Mouse (Mus musculus) MEL-GATA-1-ER (cell line): ENCODE results near the gene Rabgap1l.

Experiments used
- DNase-seq: peaks from one replicate; pipeline ENCODE4 v3.0.0-alpha.2; 2012; ENCODE audit warnings: low read depth; ENCODE audit errors: extremely low read depth

Rabgap1l gene

DNA sequence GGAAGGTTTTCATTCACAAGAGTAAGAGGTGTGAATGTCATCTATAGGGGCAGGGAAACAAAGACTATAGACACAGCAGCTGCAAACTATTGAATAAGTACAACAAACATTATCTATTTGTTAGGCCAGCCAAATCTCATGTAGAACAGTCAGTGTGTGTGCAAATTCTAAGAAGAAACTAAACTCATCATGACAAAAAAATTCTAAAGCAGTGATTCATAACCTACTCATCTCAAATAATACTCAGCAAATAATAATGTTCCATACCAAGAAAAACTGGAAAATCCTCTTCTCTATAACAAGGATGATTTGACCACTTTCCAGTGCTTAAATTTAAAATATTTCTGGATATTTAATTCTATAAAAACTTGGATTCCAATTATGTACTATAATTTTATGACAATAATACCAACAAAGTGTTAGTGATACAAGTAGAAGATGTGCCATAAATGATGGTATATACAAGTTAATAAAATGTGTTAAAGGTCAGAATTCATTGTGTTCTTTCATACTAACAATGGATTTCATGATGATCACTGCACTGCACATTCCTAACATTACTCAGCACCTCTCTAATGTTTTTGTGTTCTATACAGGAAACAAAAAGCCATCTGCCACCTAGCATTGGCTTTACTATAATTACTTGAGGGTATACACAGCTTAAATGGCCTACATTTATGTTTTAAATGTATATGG is 196.6 kb downstream of the Rabgap1l start:
- no peak for DNase-seq

DNA sequence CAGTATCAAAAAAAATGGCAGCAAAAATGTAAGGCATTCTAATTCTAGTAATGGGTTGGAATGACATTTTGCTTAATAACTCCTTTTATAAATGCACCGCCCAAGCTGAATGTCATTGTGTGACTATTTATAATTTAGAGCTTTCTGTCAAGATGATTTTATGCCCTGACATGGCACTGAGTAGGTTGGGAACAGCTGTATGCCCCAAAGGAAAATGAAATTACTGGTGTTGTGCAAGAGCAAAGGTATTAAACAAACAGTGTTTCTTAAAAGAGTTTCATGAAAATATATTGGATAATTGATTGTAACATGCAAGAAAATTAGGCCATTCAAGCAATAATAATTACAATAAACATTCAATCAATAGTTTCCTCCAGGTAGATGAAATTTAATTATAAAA is 198.4 kb downstream of the Rabgap1l start:
- DNase-seq = no peak

DNA sequence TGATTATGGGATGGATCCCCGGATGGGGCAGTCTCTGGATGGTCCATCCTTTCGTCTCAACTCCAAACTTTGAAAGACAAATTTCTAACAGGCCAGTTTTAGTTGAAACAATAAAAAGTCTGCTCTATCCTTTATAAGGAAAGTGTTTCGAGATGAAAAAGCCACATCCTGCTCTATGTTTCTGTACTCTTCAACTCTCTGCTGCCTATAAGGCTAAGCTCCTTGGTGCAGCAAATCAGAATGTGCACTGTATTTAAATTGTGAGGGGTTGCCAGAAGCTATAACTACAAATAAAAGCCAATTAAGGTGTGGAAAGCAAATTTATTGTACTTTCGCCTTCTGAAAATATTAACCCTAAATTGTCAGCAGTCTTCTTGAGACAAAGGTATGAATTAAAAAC is 198.9 kb downstream of the Rabgap1l start:
- no peak for DNase-seq

DNA sequence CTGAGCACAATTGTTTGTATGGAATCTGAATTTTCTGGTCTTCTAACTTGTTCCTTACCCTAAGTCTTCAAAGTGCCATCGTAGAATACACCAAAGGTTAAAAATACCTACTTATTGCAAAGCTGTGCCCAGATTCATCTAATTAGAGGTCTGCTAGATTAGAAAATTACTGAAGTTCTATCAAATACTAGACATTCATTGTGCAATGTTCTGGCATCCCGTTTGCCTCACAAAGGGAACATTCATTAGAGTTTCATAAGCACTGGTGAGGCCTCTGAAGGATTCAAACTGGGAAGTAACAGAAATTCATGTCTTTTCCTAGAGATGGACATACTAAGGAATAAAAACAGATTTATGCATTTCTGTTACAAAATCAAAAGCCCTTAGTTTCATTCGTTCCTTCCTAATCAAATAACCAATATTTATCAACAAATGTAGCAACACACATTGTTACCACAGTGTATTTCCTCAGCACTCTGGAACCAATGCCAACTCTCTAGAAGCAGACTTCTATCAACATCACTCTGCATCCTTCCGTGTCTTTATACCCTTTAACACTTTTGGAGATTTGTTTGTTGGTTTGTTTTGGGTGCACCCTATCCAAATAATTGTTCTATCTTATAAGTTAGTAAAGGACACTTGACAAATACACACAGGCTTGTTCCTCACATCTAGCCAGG is 204.0 kb downstream of the Rabgap1l start:
- DNase-seq = no peak

DNA sequence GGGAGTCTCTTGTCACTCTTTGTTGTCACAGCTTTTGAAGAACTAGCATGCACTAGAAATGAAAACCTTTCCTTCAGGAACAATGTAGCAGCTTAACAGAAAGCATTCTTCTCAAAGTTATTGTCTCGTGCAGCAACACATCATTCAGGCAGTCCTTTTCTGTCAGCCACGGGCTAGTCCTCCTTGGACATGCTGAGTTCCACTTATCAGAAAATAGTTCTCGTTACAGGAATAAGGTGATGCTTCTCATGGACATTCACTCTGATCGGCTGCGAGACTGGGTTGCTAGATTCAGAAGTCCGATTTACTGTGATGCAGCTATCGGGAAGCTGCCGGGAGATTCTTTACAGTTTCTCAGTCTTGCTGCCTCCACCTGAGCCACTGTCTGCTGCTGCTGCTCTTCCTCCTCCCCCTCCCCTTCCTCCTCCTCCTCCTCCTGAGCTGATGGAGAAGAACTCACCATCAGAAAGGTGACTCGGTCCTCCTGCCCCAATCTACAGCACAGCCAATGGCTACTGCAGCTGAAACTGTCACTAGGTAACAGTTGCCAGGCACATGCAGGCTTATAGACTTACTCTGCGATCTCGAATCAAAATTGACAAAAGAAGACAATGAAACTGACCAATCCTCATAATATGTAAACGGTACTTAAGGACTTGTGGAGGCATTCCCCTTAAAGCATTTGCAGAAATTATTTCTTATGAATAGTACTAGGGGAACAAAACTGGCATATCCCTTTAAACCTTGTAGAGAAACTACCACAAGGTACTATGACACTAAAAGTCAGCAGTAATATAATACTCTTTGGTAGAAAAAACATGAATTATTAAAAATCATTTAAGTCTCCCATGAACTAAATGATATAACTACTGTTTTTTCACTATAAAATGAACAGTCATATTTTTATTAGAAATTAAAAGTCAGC is 213.4 kb downstream of the Rabgap1l start:
- no peak for DNase-seq

DNA sequence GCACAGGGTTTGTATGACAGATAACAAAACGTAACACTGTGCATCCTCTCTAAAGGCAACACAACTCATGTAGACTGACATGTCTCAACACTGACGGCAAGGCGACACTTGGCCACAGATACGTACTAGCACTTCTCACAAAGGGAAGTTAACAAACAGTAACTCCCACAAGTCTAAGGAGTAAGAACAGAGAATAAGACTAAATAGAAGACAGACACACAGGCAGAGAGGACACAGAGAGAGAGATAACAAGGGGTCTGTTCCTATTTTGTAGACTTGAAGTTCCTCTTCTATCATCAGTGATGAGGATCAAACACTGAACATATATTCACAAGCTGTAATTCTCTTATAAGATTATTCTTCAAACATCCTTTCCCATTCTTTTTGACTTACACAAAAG is 216.9 kb downstream of the Rabgap1l start:
- peak; percentile 39 for DNase-seq

DNA sequence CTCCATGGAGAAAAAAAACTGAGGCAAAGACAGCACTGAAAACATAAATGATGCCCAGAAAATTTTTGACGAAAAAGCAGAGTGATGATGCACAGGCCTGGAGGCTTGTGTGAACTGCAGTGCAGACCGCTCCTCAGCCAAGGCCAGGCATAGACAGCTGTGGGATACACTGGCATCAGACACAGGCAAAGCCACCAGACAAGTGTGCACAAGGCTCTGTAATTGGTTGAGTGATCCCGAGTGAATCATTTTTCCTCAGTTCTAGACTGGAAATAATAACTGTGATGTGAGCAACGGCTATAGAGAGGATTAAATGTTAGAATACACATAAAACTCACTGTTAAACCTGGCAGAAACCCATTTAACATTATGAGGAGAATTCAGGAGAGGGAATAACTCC is 219.0 kb downstream of the Rabgap1l start:
- DNase-seq = no peak

DNA sequence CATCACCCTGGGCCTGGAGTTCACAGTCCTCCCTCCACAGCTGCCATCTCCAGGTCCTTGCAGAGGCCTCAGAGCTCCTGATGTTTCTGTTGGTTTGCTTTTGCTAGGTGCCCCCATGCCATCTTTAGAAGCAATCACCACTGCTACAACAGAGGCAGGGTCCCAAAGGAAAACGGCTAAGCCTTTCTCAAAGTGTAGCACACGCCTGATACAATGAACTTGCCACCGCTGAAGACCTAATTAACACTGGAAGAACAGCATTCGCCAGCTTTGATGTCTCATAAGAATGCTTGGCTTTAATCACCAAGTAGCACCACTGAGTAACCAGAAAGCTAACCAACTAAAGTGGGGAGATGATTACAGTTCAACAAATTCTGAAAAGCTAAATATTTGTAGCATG is 226.6 kb downstream of the Rabgap1l start:
- no peak for DNase-seq

DNA sequence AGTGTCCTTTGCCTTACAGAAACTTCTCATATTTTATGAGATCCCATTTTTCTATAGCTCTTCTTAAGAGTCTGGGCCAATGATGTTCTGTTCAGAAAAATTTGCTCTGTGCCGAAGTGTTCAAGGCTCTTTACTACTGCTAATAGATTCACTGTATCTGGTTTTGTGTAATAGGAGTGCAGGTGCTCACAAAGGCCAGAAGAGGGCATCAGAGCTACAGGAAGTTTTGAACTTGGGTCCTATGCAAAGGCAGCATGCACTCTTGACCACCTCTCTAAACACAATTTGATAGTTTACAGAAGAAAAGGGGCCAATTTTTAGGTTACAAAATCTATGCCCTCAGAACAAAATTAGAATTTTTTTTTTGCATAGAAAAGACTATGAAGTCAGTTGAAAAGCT is 231.6 kb downstream of the Rabgap1l start:
- DNase-seq = peak; percentile 13

DNA sequence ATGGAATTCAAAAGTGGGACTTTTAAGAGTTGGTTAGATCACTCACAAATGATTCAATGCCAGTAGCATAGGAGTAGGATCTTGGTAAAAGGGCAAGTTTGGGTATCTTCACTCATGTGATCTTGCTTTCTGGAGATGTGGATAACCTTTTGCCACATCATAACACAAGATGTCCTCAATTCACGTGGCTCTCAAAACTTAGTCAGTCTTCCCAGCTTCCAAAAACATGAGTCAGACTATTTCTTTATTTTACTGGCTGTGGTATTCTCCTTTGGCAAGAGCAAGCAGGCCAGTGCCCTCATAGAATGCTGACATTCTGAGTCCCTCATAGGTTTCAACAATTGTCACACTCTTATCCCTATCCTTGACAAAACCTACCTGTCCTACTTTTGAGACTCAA is 242.4 kb downstream of the Rabgap1l start:
- DNase-seq = no peak

DNA sequence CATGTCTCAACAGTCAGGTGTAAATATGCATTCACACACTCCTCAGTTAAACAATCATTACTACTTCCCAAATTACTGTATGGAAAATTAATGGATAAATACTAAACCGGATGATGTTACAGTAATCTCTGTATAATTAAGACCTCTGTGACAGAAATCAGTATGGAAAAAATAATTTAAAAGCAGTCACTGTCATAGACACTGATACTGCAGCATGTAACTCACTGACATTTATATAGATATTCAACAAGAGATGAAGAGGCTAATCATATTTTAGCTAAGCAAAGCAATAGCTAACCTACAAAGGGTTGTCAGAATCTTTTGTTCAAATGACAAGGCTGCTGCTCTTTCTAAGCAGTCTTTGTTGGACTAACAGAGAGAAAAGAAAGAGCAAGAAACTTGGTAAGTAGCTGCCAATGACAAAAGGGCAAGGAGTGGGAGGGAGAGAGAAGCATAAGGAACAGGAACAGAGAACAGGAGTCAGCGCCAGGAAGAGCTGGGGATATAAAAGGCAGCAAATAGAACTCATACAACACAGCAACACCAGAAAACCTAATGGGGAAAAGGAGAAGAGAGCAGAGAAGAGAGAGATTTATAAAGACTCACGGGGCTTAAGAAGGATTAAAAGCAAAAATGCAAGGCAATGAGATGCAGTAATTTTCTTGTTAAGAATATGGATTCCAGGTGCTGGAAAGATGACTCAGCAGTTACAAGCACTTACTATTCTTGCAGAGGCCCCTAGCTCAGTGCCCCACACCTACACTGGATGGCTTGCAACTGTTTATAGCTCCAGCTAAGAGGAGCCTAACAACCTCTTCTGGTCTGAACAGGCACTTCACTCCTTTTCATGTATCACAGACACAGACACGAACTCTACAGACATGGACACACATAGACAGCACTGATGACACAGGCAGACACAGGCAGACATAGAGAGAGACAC is 244.8 kb downstream of the Rabgap1l start:
- DNase-seq = no peak

DNA sequence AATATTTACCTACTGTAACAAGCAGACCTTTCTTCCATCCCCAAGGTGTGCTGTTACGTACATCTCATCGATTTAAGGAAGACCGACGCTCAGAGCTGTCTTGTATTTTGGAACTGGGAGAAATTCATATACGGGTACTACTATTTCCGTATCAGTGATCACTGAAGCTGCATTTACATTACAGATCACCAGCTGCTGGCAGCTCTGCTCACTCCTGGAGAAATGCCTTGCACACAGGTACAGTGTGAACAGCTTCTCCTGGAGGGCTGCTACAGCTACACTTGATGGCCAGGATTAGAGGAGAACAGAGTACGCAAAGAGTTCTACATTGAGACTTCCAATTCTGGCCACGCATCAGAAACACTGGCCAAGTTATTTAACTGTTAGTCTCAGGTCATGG is 257.4 kb downstream of the Rabgap1l start:
- DNase-seq = no peak

DNA sequence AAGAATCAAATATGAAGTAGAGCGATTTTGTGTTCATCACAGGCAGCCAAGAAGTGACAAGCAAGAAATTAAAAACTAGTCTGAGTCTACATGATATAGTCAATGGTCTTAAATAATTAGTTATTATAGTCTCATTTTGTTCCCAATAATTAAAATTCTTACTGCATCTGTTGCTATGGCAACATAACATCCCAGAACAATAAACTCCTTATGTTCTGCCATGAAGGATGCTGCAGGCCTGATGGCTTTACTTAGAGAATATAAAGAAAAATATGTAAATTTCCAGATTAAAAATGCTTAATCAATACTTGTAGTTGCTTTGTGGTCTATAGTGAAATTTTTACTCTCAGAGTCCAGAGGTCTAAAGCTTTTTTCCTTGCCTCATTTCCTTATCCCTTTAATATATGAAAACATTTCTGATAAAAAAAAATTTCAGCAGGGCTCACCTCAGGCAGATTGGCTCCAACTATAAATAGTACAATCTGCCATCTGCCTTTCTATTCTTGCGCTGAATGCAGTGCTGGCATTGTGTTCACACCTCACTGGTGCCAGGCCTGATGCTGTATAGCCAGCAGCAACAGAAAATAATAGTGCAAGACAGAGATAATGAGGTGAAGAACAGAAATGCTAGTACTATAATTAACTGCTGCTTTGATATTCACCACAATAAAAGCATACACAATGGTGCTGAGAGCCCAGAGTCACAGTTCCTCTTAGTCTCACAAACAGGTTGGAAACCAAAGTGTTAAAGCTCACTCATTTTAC is 258.3 kb downstream of the Rabgap1l start:
- no peak for DNase-seq

DNA sequence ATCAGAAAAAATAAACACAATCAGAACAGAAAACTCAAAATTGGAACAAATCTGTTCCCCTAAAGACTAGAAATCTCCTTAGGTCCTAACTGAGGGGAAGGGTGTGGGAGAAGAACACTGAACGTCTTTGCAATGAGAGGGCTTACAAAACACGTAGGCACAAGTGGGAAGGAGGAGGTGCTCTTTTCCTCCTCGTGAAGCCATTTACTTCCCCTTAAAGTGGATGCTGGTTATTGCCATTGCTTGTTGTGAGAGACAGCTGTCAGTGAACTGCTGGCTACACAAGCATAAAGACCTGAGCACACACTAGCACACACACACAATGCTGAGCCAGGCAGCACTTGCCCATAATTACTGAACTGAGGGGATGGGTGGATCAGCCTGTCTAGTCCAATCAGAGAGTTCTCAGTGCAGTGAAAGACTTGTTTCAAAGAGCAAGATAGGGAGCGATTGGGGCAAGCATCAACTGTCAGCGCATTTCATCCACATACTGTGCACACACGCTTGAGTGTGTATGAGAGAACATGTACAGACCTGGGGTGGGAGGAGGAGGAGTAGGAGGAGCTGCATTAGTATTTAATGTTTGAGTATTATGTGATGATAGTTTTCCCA is 259.7 kb downstream of the Rabgap1l start:
- no peak for DNase-seq

DNA sequence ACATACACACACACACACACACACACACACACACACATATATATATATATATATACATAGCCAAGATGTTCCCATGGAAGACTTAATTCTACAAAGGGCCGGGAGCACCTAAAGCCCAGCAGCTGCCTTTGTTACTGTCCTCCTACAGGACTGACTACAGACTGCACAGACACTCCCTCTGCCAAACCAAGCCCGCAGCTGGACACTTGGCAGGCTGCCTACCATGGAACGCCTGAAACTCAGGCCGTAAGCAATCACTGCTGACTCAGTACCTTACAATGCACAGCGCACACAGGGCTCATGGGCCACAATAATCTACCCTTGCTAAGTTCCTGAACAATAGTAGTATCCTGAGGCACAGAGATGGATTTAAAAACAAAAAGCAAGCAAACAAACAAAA is 261.6 kb downstream of the Rabgap1l start:
- DNase-seq = no peak

DNA sequence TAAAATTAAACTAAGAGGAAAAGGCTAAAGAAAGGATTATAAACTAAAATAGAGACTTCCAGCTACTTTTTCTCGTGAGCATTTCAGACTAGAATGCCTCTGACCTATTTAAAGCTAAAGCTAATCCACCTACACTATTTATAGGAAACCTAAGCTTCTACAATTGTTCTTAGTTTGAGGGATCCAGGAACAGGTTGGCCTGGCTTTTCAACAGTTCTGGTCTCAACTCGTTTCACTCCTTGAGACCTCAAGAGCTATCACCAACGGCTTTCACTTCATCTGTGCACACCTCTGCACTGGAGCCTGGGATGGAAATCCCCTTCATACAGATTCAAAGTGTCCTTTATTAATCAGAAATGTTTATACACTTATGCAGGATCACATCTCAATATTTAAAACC is 271.1 kb downstream of the Rabgap1l start:
- no peak for DNase-seq

DNA sequence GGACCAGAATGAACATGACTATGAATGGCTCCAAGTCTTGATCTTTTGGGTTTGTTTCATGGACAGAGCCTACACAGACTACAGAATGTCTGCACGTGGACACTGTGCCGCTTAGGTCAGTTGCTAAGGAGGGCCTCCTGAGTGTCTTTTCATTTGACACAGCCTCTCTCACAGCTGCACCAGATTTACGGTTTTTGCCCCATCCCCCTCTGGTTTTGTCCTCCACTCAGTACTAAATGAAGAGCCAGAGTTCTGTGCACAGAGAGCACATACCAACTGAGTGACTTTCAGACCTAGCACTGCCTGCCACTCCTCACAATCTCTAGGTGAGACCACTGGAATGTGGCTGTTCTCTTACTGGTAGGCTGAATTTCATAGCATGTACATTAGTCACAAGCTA is 272.3 kb downstream of the Rabgap1l start:
- DNase-seq = no peak

DNA sequence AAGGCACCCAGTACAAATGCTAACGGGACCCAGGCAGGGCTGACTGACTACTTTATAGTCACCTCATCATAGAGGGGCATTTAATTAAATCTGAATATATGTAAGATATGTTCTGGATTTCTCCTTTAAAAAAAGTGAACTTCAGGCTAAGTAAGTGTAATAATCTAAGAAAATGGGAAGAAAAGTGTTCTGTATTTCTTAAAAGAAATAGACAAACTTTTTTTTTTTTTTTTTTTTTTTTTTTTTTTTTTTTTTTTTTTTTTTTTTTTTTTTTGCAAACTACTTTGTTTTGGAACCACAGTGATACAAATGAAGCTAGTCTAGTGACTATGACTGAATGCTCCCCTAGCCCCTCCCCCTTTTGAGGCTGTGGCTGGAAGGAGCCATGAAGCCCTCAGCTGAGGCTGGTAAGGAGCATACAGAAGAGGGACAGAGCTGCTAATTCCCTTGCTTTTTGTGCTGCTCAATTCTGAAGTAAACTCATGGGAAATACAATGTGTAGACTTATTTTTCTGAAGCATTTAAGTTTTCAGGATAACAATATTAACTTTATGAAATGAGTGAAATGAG is 273.0 kb downstream of the Rabgap1l start:
- DNase-seq = no peak

DNA sequence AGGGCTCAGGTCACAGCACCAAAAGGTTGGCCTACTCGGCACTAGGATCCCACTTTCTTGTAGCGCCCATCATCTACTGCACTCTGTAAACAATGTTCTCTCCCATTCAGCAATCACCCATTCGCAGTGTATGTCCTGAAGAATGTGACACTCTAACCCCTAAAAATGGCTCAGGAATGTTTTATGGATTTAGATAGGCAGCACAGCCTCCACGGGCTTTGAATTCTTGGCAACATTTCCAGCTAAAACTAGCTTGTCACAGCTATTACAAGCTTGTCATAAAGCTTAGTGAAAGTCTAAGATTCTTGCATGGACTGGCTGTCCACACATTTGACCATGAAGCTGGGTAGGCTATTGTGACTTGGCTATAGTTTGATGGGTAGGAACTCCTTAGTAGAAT is 274.5 kb downstream of the Rabgap1l start:
- DNase-seq = no peak

DNA sequence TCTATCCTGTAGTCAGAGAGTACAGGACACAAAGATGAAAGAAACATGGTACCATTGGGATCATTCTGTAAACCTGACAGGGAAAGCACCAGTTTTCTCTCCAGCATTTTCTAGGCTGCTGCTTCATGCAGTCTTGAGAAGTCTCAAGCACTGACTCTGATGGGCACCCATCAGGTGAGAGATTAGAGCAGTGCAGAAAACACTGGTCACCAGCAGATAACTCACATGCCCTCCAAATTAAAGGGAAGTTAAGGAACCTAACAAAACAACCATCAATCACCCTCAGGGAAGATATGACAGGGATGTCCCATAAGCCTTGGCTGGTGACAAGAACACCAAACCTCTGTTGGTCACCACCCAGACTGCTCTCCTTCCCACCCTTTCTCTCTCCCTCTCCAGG is 285.2 kb downstream of the Rabgap1l start:
- peak; percentile 25 for DNase-seq
